Mouse (Mus musculus) C2C12 (cell line): ENCODE results near the gene Spaca1.
"Not testable (repeated sequence)": the region's sequence is repeated elsewhere in the genome, so short reads cannot be mapped to it uniquely, and the experiment has no call there.

Source experiments
- CTCF ChIP-seq: IDR thresholded peaks from one replicate; pipeline ENCODE4 v1.5.1; 2011; ENCODE audit not compliant: control insufficient read depth, insufficient read depth, insufficient read length
- MAX ChIP-seq: IDR thresholded peaks from one replicate; pipeline ENCODE4 v1.6.1; 2011; ENCODE audit warnings: mild to moderate bottlenecking, control low read depth
- MYOD1 ChIP-seq: IDR thresholded peaks from one replicate; pipeline ENCODE4 v1.6.1; 2011; ENCODE audit warnings: low read depth; ENCODE audit not compliant: control insufficient read depth, insufficient read length

DNA sequence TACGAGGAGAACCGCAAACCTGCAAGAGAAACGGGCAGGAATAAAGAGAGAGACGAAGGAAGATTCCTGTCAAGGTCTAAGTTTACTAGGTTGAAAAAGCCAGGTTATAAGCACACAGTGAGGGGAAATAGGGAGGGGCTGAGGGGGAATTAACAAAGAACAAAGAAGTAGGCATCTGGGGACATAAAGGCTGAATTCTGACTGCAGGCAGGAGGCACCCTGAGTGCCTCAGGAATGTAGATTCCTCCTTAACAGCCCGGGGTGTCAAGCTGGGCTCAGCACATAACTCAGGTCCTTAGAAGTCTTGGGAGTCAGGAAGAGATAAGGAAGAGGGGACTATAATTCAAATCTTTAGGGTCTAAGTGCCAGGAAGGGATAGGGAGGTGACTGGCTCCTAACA is 37.3 kb upstream of the Spaca1 start:
- TF ChIP-seq CTCF, MYOD1, MAX: not testable (repeated sequence)
